Mouse (Mus musculus) erythroblast, embryonic 14.5 days (primary cell): ENCODE measurements around the gene U2af1l4.

ENCODE experiments used
- GATA1 ChIP-seq: IDR thresholded peaks from 2 replicates; pipeline ENCODE4 v1.6.1; 2012; ENCODE audit warnings: low read length, inconsistent platforms, mixed read lengths
- TAL1 ChIP-seq: IDR thresholded peaks from 3 replicates; pipeline ENCODE4 v1.6.1; 2012; ENCODE audit warnings: low read length, inconsistent platforms, mixed read lengths

- TF ChIP-seq GATA1 (no peak), TAL1 (no peak)
These were observed 16.8 kb downstream of the U2af1l4 start for GRCm38 (mm10) chr7:30579950-30580349.
